Mouse (Mus musculus) gastrocnemius, postnatal 4 days (tissue): ENCODE data around the gene Ube2s. TPM values are rescaled to one million over a fixed set of nuclear protein-coding genes. Genes with fewer than 3 reads are reported as not detected.
"Not testable (repeated sequence)": the region's sequence is repeated elsewhere in the genome, so short reads cannot be mapped to it uniquely, and the experiment has no call there.

Experiments used
- DNase-seq, 2 experiments: peaks; one replicate each; pipeline ENCODE4 v3.0.0; 2021 to 2022; ENCODE audit warnings: low spot score in 2 of 2, mixed read lengths in 2 of 2
- total RNA-seq, 2 experiments: library from RNA; stranded (reverse); gene quantifications; 2 replicates each; pipeline ENCODE4 v1.2.3; 2021

Ube2s gene
- total RNA-seq, 2 experiments from 2014 or later, result 122 to 140 TPM

DNA sequence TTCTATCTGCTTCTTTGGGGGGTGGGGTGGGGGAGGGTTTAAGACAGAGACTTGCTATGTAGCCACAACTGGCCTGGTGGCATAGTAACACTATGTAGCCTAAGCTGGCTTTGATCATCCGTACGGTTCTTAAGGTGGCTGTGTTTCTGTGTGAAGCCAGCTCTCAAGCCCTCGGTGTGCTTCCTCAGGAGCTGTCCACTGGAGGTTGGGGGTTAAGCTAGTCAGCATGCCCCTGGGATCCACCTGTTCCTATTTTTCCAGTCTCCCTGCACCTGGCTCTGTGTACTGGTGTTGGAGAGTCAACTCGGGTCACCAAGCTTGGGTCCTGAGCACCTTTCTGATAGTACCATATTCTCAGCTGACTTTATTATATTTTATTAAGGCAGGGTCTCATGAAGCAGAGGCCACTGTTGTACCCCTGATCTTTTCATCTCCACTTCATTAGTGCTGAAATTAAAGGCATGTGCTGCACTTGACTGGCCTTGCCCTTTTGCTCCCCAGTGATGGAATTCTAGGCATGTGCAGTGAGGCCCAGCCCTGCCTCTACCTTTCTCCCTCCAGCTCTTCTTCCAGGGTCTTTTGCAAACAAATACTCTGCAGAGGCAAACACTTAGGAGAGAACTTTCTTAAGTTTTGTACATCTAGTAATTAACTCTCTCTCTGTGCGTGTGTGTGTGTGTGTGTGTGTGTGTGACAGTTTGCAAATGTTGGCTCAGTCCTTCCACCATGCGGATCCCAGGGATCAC, 9.9 kb upstream of the Ube2s start:
- DNase-seq, result no peak

DNA sequence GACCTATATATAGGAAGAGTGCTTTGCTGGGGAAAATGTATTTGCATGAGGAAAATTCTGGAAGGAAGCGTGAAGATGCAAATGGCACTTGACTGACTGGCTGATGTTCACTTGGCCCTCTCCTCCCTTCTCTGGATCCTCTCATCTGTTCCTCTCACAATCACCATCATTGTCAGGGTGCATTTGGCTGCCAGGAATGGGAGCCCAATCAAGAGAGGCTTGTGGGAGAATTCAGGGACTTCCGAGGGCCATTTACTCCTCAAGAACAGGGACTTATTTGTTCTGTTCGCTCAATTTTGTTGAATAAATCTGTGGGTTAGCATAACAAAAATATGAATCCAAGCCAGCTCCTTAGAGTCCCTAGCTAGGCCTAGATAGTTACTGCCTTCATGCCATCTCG, 9.3 kb upstream of the Ube2s start:
- DNase-seq, result no peak

DNA sequence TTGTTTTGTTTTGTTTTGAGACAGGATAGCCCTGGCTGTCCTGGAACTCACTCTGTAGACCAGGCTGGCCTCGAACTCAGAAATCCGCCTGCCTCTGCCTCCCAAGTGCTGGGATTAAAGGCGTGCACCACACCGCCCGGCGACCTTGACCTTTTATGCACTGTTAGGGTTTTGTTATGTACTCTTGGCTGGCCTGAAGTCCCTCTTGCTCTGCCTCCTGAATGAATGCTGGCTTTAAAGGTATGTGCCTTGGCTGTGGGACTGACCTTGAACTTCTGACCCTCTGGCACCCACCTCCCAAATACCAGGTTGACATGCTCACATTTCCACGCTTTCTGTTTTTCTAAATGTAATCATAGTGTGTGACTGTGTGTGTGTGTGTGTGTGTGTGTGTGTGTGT, 8.5 kb upstream of the Ube2s start:
- DNase-seq, result not testable (repeated sequence)

GRCm38 (mm10) chr7:4816559-4816958, 4.2 kb upstream of the Ube2s start:
- DNase-seq, result no peak

- no peak for DNase-seq
Observed at GRCm38 (mm10) chr7:4813105-4813791, 858 bp upstream of the Ube2s start.

DNA sequence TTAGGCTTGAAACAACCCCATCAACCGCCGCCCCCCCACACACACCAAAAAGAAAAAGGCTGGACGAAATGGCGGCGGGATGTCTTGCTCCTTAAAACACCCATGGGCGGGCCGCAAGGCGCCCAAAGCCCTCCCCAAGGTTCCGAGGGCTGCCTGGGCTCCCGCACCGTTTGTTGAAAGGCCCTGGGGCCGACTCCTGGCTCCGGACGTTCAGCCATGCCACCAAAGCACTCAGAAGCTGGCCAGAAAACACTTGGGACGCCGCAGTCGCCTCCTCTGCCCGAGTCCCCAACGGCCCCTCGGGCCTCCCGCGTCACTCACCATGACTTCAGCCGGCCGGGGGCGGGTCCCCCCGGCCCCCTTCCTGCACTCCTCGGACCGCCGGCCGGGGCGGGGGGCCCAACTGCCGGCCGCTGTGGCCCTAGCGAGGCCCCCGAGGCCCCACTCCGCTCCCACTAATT, 518 bp downstream of the Ube2s start:
- DNase-seq, result peak in 1 of 2 experiments; percentile 58

DNA sequence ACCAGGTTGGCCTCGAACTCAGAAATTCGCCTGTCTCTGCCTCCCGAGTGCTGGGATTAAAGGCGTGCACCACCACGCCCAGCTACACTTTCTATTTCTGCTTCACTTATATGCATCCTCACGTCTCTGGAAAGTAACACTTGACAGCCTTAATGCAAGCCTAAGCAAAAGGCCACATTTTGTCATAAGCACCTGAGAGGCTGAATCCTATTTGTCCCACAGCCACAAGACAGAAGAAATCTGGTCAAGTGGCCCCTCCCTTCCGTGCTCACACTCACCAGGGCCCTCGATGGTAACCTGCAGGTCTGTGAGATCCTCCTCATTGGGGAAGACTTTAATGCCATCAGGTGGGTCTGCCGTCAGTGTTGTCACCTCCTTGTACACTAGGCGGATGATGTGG, 1.3 kb downstream of the Ube2s start:
- DNase-seq, result not testable (repeated sequence)

DNA sequence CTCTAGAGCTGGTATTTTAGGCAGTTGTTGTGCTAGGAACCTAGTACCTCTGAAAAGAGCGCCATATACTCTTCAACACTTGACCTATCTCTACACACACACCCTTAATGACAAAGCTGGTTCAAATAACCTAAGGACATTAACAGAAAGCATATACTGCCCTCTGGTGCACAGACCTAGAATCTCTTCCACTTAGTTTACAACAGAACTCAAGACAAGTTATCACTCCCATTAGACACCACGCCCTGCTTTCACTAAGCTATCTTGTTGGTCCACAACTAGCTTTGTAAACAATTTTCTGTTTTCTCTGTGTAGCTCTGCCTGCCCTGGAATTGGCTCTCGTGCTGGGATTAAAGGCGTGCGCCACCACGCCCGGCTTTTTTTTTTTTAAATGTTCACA, 5.7 kb downstream of the Ube2s start:
- DNase-seq, result no peak

DNA sequence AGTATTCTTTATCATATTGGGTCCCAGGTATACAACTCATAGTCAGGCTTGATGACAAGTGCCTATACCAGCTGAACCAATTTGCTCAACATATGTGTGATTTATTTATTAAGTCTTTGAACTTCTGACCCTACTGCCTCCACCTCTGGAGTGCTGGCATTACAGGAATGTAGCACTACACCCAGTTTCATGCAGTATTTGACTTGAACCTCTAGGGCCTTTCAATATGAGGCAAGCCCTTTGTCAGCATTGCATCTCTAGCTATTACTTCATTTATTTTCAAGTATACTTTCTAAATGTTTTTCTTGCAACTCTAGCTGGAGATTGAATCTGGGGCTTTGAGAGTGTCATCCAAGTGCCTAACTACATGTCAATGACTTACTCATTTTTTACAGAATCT, 10.1 kb downstream of the Ube2s start:
- DNase-seq, result no peak

DNA sequence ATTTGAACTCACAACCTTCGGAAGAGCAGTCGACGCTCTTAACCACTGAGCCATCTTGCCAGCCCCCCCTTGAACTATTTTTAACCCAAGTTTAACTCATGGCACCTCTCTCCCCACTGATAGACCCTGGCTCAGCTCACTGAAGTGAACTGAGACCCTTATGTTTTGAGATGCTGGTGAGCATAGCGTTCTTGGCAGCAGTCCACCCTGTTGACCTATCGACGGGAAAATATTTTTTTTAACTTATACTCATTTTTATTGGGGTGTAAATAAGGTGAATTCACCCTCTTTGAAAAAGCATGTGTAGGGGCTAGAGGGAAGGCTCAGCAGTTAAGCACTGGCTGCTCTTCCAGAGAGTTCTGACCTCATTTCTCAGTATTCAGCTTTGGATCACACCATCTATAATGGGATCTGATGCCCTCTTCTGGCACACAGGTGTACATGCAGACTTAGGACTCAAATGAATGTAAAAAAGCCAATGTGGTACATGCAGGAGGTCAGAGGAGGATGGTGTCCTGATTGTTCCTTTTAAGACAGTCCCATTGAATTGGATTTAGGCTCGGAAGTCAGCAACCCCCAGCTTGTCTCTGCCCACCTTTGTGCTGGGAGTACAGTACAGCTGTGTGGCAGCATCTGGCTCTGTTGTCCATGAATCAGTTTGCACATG, 16.5 kb downstream of the Ube2s start:
- DNase-seq, result no peak

DNA sequence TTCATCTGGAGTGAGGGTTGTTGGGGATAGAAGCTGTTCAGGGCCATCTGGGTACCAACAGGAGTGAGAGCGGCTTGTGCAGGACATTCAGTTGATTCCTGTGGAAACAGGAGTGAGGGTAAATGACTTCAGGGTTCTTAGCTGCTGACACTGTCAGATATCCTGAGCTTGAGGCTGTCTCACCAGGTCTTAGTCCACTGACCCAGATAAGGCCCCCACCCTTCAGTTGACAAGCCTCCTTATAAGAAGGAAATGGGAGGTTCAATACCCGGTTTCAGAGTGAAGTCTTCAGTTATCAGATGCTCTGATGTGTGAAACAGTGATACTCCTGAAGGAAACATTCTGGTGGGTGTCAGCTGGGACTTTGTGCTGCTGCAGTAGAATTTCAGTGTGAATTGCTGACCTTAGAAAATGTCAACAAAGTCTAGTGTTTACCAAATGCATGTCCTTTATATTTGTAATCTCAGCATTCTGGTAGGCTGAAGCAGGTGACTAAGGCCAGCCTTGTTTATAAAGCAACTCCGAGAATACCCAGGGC, 17.7 kb downstream of the Ube2s start:
- no peak for DNase-seq

DNA sequence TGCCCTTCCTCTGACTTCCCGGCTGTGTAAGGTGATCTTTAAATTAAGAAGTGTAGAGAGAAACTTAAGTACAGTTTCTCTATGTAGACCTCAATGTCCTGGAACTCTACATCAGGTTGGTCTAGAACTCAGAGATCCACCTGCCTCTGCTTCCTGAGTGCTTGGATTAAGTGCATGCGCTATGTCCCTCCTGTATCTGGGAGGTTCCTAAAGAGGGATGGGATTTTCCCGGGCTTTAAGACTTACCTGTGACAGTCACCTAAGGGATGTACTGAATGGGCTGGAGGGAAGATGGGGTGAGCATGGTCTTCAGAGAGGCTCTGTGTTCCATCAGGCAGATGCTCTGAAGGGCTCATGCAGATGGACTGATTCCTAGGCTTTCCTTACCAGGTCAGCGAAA, 18.7 kb downstream of the Ube2s start:
- no peak for DNase-seq

GRCm38 (mm10) chr7:4793248-4793647, 19.1 kb downstream of the Ube2s start:
- not testable (repeated sequence) for DNase-seq

GRCm38 (mm10) chr7:4792278-4793212, 19.8 kb downstream of the Ube2s start, which contains the start of gene Rpl28:
Gene Rpl28 (plus strand): TSS chr7:4792874.
- DNase-seq, result peak; percentile 88 to 94

DNA sequence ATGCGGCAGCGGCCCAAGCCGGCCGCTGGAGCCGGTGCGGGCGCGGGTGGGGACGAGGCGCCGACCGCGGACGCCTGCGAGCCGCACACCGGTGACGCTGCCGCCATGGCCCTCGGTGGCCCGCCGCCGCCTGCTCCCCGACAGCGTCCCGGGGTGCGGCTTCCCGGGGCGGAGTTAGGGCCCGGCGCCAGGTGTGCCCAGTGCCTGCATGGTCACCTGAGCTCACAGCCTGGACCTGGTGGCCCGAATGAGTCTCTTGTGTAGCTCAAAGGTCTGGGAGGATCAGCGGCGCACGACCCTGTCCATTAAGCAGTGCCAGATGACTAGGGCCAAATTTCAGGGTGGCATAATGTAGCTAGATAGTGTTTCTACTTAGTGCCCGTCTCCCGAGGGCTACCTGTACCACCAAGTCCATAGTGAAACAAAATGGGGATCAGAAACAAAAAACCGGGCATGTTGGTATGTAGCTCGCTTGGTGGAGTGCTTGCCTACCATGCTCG, 22.9 kb downstream of the Ube2s start, which contains the start of gene Tmem238:
Gene Tmem238 (minus strand): TSS at position 221 of the 500 bp plus-strand sequence.
- DNase-seq, result peak in 1 of 2 experiments; percentile 41

DNA sequence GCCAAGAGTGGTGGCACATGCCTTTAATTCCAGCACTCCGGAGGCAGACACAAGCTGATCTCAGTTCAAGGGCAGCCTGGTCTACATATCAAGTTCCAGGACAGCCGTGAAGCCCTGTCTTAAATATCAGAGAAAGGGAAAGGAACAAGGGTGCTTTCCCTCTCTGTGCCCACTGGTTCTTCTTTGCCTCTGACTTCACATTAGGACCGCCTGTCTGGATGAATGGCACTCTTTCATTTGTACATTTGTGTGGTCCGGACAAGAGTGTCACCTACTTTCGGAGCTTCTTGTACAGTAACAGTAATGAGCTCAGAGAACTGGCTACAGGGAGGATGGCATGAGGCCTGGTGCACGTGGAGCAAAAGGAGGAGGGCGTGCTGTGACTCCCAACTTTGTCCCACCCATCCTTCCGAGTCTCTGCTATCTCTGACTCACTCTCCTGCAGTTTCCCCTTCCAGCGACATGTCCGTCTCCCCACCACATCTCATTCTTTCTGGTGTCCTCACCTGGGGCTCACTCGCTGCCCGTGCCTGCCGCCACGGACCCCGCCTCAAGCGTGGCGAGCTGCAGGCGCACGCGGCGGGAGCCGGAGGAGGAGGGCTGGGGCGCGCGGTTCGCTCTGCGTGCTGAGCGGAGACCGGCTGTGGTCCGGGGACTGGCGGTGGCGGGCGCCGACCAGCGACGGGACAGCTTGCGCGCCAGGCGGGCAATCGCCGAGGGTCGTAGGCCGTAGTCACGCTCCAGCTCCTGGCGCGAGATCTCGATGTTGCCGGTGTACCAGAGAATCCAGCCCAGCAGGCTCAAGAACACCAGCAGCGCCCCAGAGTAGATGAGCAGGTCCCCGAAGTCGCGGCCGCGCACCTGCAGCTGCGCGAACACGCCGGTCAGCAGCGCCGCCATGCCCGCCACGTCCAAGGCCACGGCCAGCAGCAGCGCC, 23.6 kb downstream of the Ube2s start:
- DNase-seq, result peak in 1 of 2 experiments; percentile 63

DNA sequence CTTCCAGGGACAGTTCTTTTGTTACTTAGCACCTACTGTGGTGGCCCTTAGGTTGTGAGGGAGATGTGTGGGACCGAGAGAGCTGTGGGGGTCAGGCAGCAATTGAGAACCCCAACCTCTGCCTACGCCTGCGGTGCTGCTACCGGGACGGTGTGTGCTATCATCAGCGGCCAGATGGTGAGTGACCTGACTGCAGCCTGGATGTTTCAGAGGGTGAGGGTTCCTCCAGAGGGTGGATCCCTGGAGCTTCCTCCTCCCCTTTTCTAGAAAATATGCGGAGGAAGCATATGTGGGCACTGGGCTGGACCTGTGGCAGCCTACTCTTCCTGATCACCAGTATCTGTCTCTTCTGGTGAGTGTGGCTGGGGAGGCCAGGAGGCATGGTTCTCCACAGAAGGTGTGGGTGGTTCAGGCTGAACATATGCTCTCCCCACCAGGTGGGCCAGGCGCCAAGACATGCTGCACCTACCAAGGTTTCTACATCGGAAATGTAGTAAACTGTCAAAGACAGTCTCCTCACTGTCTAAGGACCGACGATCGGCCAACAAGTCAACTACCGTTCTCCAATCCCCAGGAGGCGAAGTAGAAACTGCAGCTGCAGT, 28.6 kb downstream of the Ube2s start:
- DNase-seq, result no peak

- no peak for DNase-seq
Observed at GRCm38 (mm10) chr7:4782759-4783158, 29.6 kb downstream of the Ube2s start, which contains the start of the genes Il11 and Tmem190. Gene Il11 (minus strand): TSS chr7:4782859. Gene Tmem190 (plus strand): TSS chr7:4782937.

GRCm38 (mm10) chr7:4782130-4782529, 30.3 kb downstream of the Ube2s start:
- no peak for DNase-seq
